Mouse (Mus musculus): Measurements from ENCODE around the gene Serpina1e. TPM values are rescaled to one million over a fixed set of nuclear protein-coding genes. Genes with fewer than 3 reads are reported as not detected.

The Serpina1e gene
- not detected in 2 replicates for total RNA-seq (2017)

- no peak for ATAC-seq (replicated peaks; ENCODE audit: low read depth, poor library complexity, severe bottlenecking)
Observed at GRCm38 (mm10) chr12:103958798-103959197, at the start of gene Serpina1e. Gene Serpina1e (minus strand): TSS chr12:103958975.

GRCm38 (mm10) chr12:104004689-104005088 lies 45.9 kb upstream of the Serpina1e start:
- no peak for ATAC-seq (replicated peaks; ENCODE audit: low read depth, poor library complexity, severe bottlenecking)

- ATAC-seq (replicated peaks; ENCODE audit: low read depth, poor library complexity, severe bottlenecking), result peak; percentile 77
Observed at GRCm38 (mm10) chr12:104003238-104003612, 44.5 kb upstream of the Serpina1e start.

GRCm38 (mm10) chr12:104002569-104003237 lies 43.9 kb upstream of the Serpina1e start:
- ATAC-seq (replicated peaks; ENCODE audit: low read depth, poor library complexity, severe bottlenecking), result no peak

GRCm38 (mm10) chr12:104000594-104000993 lies 41.8 kb upstream of the Serpina1e start:
- ATAC-seq (replicated peaks; ENCODE audit: low read depth, poor library complexity, severe bottlenecking), result peak; percentile 45; the same call in 1 of the 2 replicates

- no peak for ATAC-seq (replicated peaks; ENCODE audit: low read depth, poor library complexity, severe bottlenecking)
Observed at GRCm38 (mm10) chr12:103999611-104000010, 40.8 kb upstream of the Serpina1e start.

GRCm38 (mm10) chr12:103996513-103996912 lies 37.7 kb upstream of the Serpina1e start:
- ATAC-seq (replicated peaks; ENCODE audit: low read depth, poor library complexity, severe bottlenecking), result no peak

- peak; percentile 82 for ATAC-seq (replicated peaks; ENCODE audit: low read depth, poor library complexity, severe bottlenecking)
Observed at GRCm38 (mm10) chr12:103995292-103996072, 36.7 kb upstream of the Serpina1e start.

- ATAC-seq (replicated peaks; ENCODE audit: low read depth, poor library complexity, severe bottlenecking), result peak; percentile 71
Observed at GRCm38 (mm10) chr12:103992945-103993344, 34.2 kb upstream of the Serpina1e start.

- ATAC-seq (replicated peaks; ENCODE audit: low read depth, poor library complexity, severe bottlenecking), result no peak
Observed at GRCm38 (mm10) chr12:103989857-103990256, 31.1 kb upstream of the Serpina1e start, which contains the start of gene Serpina11. Gene Serpina11 (minus strand): TSS chr12:103989957.

- no peak for ATAC-seq (replicated peaks; ENCODE audit: low read depth, poor library complexity, severe bottlenecking)
Observed at GRCm38 (mm10) chr12:103989514-103989767, 30.7 kb upstream of the Serpina1e start.

- peak; percentile 34; the same call in 1 of the 2 replicates for ATAC-seq (replicated peaks; ENCODE audit: low read depth, poor library complexity, severe bottlenecking)
Observed at GRCm38 (mm10) chr12:103988754-103989513, 30.2 kb upstream of the Serpina1e start.

GRCm38 (mm10) chr12:103985868-103986267 lies 27.1 kb upstream of the Serpina1e start:
- ATAC-seq (replicated peaks; ENCODE audit: low read depth, poor library complexity, severe bottlenecking), result peak; percentile 75

- ATAC-seq (replicated peaks; ENCODE audit: low read depth, poor library complexity, severe bottlenecking), result 0 out of 2 replicates have a peak, but pooled peaks have one; percentile 35
Observed at GRCm38 (mm10) chr12:103984935-103985334, 26.2 kb upstream of the Serpina1e start.

GRCm38 (mm10) chr12:103981646-103982360 lies 23.0 kb upstream of the Serpina1e start:
- no peak for ATAC-seq (replicated peaks; ENCODE audit: low read depth, poor library complexity, severe bottlenecking)

- ATAC-seq (replicated peaks; ENCODE audit: low read depth, poor library complexity, severe bottlenecking), result no peak
Observed at GRCm38 (mm10) chr12:103978294-103978693, 19.5 kb upstream of the Serpina1e start.

- peak; percentile 79 for ATAC-seq (replicated peaks; ENCODE audit: low read depth, poor library complexity, severe bottlenecking)
Observed at GRCm38 (mm10) chr12:103977846-103978245, 19.1 kb upstream of the Serpina1e start.

GRCm38 (mm10) chr12:103977060-103977459 lies 18.3 kb upstream of the Serpina1e start:
- no peak for ATAC-seq (replicated peaks; ENCODE audit: low read depth, poor library complexity, severe bottlenecking)

GRCm38 (mm10) chr12:103971080-103971479 lies 12.3 kb upstream of the Serpina1e start:
- no peak for ATAC-seq (replicated peaks; ENCODE audit: low read depth, poor library complexity, severe bottlenecking)

- no peak for ATAC-seq (replicated peaks; ENCODE audit: low read depth, poor library complexity, severe bottlenecking)
Observed at GRCm38 (mm10) chr12:103969577-103970116, 10.9 kb upstream of the Serpina1e start.
